Mouse (Mus musculus) right cerebral cortex, postnatal 10 days (tissue): ENCODE data around the gene Rcor3.
A peak's percentile ranks its signal among the peaks of the same experiment; 100 is the strongest.

ENCODE experiments used
- DNase-seq, 2 experiments: peaks; one replicate each; pipeline ENCODE4 v3.0.0; 2021; ENCODE audit warnings: low spot score in 2 of 2

Gene Rcor3

DNA sequence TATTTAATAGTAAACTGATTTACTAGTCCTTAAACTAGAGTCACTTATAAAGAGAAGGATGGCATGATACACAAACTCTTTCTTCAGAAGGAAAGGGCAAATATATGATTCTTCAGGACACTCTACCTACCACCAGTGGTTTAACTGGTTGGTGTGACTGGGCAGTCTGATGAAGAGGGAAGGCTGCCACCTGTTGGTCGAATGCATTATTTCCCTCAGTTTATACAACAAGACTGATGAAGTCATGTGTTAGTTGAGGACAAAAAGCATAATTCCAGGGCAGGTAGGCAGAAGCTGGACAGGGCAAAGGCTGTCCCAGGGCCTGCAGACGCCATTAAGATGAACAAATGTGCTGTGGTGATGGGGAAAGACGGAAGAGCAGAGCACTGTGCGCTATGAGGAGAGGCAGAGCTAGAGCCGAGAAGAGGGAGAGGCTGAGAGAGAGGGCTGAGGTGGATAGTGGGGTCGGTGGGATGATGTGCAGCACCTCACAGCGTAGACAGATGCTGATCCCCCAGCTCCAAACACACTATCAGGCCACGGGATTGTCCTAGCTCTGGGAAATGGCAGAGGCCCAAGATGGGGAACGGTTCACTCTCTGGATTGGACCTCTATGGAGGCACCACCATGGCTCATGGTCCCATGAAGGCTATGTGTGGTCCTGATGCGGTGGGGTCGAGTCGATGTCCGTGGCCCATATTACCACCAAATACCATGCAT is 43.3 kb downstream of the Rcor3 start:
- peak; percentile 71 to 76 for DNase-seq

DNA sequence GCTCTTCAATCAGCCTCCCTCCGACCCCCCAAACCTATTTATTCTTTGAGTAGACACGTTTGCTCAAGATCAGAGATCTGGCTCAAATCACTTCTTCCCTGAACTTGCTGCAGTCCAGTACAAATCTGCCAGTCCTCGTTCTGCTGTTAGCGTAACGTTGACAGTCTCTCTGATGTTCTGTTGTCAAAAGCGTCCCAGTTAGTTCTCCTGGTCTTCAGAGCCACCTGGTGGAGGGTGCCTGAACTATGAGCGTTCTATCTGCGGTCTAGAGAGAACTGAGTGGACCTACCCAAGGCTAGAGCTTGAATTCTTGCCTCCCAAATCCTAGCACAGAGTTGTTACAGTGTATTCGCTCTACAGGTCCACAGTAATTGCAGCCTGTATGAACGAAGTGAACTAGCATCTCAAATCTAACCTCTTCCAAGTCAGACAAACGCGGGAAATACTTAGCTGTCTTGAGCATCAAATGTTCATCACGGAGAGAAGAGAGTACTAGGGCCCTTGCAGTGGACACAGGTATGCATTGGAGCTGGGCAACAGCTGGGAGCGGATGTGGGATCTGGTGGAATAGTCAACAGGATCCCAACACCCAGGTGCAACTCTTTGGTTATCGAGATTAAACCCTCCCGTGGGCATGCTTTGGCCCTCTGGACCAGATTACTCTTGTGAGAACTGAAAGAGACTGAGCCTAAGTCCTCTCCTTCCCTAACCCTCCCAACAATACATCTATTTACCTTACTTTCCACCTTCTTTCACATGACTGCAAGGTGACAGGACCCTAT is 44.8 kb downstream of the Rcor3 start:
- peak; percentile 90 to 93 for DNase-seq

DNA sequence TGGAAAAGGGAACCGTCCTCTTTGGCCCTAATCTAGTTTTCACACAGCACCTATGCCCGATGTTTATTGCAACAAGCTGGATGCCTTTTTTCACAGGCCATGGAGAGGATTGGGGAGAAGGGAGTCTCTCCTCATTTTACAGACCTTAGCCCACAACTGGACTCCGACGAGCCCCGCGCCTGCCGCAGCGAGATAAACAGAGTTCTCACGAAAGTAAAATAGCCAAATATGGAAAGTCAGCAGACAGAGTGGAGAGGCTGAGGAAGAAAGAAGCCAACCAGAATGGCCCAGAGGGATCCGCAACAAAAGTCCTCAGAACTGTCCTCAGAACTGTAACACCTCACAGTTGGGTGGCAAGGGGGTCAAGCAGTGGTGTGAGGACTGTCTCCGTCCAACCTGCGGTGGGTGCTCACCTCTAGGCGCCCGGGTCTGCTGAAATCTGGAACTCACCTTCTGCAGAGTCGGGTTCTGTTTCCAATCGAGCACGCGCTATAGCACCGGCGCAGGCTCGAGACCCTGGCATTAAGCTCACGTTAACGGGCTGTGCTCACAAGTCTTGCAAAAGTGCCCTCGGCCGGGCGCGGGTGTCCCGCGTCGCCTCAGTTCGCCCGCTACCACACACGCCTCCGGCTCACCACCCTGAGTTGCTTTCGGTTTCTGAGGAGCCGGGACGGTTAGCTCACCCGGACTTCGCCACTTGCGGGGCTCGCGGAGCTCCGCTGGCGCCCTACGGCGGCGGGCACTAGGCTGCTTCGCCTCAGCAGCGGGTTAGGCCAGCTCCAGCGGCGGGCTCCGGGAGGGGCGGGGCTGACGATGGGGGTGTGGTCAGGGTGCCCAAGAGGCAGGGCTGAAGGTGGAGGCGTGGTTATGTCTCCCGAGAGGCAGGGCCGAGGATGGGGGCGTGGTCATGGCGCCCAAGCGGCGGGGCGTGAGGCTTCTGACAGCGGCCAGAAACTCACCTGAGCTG is 45.8 kb downstream of the Rcor3 start, which contains the start of gene Traf5:
Gene Traf5, minus strand, starts transcription at position 754 of the 967 bp plus-strand sequence.
- DNase-seq, result peak; percentile 94 to 96

DNA sequence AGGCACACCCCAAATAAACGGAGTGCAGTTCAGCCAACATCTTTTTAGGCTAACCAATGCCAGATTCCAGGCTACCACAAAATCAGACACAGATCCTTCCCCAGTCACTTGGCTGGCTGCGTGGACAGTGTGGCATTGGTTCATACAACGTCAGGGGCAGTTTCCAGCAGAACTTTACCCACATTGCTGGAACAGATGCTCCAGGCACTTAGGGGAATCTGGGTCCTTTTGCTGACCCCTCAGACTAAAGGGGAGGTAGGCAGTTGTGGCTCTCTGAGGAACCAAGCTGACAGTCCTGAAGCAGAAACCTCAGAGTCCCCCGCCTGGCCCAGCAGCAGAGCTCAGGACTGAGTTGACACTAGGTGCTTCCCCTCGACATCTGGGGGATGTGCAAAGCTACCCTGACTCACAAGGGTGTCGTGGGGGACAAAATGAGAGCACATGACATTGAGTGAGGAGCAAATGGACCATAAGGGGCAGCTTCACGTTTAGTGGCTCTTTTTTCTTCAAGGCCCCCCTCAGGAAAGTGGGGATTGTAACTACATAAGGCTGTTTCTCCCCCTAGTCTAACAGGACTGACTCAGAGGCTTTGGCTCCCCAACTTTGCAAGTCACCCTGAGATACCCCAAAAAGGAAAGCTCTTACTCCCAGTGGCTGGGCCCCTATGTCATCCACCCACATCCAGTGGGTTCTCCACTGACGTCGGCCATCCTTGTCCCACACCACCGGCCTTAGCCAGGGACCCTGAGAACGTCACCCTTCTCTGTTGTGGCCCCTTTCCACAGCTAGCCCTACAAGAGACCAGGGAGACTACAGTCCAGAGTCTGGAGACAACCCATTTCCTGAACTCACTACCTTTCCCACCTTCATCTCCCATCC is 46.9 kb downstream of the Rcor3 start:
- no peak for DNase-seq

DNA sequence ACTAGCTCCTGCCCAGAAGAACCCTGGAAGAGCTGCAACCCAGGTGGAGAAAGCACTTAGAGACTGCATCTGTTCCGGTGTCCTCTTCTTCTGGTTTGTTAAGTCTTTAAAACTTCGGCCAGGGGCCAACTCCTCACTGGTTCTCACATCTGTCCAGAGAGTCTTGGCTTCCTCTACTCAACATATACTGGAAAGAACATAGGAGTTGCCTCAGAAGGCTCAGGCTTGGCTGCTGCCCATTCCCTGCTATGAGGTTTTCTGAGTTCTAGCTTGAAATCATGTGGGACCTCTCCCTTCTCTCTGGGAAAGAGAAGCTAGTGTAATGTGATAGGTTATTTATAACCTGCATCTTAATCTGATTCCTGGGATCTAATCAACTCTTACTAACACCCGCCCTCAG is 47.6 kb downstream of the Rcor3 start:
- no peak for DNase-seq

DNA sequence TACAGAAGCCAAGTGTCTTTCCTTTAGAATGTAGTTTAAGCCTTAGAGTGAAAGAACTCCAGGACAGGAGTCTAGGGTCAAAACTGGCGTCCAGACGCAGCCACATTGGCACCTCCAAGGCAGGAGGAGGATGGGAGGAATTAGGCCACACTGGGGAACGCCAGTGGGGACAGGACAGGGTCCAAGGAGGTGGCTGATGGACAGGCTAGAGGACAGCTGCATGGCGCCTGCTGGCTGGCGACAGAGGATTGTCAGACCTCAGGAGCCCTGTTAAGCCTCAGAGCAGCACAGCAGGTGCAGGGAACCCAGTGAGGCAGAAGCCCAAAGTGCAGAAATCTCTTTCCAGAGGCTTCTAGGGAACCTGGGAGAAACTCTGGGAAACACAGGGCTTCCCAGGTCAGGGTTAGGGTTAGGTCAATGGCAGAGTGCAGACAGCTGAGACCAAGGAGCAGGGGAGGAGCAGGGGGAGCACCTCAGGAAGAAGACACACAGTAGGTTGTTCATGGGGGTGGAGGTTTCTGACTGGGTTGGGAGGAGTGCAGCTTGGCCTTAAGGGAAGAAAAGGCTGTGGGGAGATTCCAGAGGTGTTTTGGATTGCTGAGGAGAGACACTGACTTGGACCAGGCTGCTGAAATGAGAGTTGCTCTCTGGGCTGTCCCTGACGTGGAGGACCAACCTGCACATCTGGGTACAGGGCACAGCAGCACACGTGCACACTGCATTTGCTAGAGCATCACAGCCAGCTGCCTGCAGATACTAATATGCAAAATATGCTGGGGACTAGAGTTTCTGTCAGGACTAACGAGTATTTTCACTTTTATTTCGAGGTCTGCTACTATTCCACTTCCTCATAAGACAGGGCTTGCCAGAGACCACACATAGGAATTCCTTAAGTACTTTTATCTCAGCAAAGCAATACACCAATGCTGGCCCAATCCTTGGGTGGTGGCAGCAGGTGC is 48.4 kb downstream of the Rcor3 start:
- DNase-seq, result no peak

DNA sequence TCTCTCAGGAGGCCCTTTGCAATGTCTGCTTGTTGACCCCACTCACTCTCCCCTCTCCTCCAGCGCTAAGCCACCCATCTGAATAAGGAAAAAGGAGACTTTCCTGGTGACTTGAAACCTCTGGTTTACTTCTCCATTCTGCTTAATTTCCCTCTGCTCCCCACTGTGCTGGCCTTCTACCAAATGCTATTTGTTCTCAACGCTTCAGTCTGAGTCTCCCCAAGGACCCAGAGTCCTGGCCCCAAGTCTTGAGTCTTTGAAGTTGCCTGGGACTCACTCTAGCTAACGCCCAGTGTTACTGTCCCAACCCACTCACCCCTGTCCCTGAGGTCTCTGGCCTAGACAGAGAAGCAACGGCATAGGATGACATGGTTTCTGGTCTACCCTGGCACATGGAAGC is 49.9 kb downstream of the Rcor3 start:
- DNase-seq, result no peak

DNA sequence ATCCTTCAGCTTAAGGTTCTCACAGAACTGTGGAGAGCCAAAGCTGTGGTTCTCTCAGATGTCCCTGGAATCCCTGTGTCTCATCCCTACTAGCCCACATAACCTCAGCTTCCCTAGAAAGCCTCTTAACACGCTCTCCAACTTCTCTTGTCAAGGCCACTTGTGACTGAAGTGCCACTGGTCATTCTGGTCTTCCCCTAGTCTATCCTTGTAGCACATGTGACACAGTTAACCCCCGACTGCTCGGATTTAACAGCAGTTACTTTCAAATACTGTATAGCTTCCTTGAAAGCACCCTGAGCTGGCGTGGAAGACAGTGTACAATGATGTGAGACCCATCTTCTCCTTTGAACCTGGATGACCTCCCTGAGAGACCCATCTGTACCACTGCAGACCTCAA is 50.8 kb downstream of the Rcor3 start:
- no peak for DNase-seq

DNA sequence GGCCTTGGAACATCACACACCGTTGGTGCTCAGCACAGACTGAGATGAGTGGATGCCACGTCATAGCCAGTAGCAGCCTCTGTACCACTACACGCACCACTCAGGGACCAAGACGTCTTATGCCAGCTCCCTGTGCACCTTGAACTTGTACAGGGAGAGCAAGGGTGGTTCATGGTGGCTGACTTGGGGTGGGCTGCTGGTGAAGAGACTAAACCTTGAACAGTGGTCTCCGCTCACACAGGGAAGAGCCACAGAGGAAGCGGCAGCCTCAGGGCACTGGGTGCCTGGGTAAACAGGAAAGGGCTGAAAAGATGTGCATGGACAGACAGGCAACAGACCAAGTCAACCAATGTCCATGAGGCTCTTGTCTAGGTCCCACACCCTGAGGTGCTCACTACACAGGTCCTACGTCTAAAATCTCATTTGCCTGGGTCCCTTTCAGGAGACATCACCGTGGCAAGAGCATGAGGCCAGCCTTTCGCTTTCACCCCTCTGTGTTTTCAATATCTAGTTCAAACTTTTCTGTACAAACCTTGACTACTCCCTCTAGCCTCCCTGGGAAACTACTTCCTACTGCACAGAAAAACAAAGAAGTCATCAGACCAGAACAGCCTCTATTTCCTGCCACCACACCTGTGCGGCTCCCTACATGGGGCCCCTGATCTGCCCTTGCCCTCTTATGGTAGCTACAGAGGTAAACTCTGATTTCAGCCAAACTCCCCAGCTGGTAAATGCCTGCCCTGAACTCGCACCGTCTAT is 51.4 kb downstream of the Rcor3 start:
- DNase-seq, result no peak

DNA sequence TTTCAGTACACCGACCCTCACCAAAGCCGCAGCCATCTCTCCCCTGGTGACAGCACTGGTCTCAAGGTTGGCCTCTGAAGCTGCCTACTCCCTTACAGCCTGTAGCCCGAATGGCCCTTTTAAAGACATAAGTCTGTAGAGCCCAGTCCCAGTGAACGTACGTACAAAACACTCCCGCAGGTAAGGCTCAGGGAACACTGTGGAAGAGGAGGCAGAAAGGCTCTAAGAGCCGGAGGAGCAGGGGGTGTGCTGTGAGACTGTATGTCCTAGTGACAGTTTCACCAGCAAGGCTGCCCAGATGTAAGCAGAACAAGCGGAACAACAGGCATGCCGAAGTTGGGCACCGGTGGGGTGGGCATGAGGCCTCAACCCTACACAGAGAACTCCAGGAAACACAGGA is 52.6 kb downstream of the Rcor3 start:
- DNase-seq, result no peak

DNA sequence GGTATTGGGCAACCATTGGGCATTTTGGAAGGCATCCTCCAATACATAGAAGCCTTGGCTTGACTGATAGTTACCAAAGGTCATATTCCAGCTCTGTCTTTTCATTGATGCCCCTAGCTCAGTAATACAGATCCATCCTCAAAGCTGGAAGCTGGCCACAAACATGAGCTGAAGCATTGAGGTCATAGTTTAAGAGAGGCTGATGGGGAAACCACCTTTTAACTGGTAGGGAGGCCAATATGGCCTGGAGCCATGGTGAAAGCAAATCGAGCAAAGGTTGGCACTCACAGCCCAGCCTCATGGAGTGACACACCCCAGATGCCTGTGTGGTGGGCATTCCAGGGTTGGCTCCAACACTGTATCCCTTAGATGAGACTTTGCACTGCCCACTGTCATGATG is 55.2 kb downstream of the Rcor3 start:
- no peak for DNase-seq

DNA sequence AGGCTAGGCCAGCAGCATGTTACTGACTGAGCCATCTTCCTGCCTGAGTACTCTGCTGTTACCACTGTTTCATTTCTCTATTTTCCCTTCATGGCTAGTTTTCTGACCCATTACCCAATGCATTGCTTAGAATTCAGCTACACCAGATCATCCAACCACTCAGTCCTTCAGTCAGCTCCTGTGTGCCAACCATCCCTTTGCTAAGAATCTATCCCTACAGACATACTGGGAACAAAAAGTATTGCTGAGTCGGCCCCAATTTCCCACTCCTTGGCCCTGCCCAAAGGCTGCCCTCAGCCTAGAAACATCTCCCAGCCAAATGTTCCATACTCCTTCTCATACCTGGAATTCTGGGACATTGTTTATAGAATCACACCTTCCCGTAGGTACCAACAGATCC is 56.7 kb downstream of the Rcor3 start:
- DNase-seq, result no peak

DNA sequence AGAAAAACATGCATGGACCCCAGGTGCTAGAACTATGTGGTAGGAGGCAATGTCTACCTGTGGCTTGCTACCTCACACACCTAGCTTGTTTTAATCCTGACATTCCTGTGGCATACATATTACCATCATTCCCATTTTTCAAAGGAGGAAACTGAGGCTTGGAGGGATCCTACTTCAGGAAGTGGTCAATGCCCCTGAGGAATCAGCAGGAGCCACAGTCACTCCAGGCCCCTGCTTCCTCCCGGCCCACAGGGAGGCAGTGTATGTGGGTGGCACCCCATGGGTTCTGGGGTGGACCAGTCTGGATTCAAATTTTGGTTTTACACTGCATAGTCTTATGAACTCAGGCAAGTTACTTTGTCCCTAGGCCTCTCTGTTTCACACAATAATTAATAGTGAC is 58.7 kb downstream of the Rcor3 start:
- DNase-seq, result no peak

DNA sequence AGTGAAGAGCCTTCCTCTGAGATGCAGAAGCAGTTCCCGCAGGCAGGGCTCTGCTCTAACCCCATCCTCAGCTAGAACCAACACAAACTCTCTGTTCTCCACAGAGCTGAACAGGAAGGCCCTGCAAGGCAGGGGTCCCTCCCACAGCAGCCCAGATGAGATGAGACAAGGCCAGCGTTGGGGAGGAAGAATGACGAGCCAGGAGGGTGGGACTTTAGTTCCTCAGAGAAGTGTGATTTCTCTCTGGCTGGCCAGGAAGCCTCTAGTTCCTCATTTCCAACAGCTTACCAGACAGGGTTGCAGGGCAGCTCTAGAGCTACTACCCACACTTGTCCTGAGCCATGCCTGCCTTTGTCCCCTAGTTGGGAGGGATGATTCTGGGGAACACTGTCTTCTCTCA is 59.5 kb downstream of the Rcor3 start:
- peak; percentile 53 to 55 for DNase-seq

DNA sequence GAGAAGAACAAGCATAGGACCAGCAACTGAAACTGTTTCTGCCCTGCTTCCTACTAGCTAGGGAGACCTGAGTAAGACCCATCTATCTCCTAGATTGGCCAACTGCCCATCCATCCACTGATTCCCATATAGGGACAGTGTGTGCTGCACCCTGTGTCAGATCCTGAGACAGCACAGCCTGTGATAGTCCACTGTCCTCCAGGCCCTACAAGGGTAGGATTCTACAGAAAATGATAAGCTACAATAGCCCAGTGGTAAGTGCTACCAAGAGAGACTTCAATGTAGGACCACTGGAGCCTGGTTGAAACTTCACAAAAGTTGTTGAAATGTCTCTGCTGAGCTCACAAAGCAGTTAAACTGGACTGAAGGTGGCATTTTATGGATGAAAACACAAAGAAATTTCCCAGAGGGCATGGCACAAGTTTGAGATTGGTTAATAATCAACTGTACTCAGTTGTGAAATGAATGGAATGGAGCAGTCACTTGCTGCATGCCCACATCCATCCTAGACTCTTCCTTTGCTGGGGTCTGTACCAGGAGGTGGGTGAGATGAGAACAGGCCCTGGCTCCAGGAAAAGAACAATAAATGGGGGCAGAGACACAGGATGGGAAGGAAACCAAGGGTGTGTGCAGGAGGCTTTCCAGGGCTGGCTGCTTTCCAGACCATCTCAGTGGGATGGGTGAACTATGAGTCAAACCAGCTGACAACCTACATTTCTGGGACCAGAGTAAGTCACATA is 60.9 kb downstream of the Rcor3 start:
- peak in 1 of 2 experiments; percentile 22 for DNase-seq

DNA sequence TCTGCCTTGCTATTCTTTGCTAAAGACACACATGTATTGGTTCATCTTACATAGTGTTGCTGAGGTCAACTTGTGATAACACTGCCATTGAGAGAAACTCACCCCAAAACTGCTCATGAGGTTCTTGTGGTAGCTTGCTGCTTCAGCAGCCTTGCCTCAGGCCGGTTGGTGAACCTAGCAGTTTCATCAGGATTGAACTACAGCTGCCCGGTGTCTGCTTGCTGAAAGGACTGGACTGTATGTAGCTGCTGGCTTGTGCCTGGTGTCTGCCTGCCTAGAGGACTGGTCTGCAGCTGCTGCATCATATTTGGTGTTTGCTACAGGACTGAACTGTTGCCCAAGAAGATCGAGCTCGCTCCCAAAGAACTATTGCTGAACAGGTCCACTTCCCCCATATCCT is 61.8 kb downstream of the Rcor3 start:
- DNase-seq, result no peak

DNA sequence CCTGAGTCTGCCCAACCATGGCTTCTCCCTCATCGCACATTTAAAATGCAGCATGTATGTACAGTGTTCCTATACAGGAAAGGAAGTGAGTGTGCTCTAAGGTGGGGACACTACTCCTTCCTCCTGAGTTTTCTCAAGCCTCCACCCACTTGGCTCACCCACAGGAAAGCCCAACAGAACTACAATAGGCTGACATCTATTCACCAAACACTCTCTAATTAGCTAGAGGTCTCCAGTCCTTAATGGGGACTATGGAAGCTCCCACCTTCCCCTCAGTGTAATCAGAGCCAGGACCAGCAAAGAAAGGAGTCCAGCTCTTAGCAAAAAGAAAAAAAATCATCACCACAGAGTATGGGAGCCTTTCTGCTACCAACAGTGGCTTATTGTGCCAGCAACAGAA is 63.0 kb downstream of the Rcor3 start:
- no peak for DNase-seq

DNA sequence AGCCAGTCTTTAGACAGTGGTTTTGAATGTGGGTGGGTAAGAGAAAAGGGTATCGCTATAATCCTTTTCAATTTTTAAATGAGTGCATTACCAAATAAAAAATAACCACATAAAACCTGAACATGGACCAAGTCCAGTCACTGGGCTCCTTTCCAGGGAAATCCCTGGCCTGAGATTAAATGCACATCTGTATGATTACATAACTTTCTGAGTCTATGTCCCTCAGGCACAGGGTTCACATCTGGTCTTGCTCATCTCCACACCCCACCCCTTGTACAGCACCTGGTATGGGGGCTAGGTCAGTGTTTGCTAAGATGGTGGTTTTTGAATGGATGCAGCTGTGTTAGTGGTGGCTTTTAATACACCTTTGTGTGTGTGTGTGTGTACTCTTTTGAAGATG is 65.4 kb downstream of the Rcor3 start:
- DNase-seq, result no peak
